Mouse (Mus musculus) C2C12 (cell line): ENCODE data around the gene Syne1.

ENCODE experiments used
- CEBPB ChIP-seq: IDR thresholded peaks from one replicate; pipeline ENCODE4 v1.6.1; 2011; ENCODE audit warnings: low read depth, mild to moderate bottlenecking, control low read depth, moderate library complexity
- CTCF ChIP-seq: IDR thresholded peaks from one replicate; pipeline ENCODE4 v1.5.1; 2011; ENCODE audit not compliant: control insufficient read depth, insufficient read depth, insufficient read length

GRCm38 (mm10) chr10:5177446-5178015 lies 373.8 kb downstream of the Syne1 start:
- no peak for TF ChIP-seq CEBPB
- TF ChIP-seq CTCF: no peak
